Mouse (Mus musculus) liver, adult (tissue): ENCODE measurements around the gene Ccdc87.

Experiments used
- GATA4 ChIP-seq: IDR thresholded peaks from 2 replicates; pipeline ENCODE4 v1.6.1; 2014; ENCODE audit warnings: mild to moderate bottlenecking, low read length; ENCODE audit not compliant: insufficient replicate concordance

Ccdc87 gene

DNA sequence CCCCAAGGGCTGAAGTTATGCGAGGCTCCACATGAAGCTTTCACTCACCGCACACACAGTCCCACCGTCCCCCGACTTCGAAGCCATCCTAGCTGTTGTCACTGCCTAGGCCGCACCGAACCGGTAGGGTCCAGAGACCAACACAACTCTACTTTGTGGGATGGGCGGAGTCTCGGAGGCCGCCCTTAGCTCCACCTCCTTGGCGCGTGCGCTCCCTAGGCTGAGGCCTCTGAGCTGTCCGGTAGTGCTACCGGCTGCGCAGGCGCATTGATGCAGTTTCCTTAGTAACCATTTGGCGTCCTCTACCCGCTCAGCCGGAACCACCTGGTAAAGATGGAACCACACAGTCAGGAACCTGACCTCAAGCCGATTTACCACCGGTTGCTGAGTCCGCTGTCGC, at the start of gene Ccdc87, which contains the start of gene Ccs:
Gene Ccdc87 (plus strand): TSS at position 218 of the 400 bp plus-strand sequence.
Gene Ccs (minus strand): TSS at position 184 of the 400 bp plus-strand sequence.
- no peak for TF ChIP-seq GATA4

DNA sequence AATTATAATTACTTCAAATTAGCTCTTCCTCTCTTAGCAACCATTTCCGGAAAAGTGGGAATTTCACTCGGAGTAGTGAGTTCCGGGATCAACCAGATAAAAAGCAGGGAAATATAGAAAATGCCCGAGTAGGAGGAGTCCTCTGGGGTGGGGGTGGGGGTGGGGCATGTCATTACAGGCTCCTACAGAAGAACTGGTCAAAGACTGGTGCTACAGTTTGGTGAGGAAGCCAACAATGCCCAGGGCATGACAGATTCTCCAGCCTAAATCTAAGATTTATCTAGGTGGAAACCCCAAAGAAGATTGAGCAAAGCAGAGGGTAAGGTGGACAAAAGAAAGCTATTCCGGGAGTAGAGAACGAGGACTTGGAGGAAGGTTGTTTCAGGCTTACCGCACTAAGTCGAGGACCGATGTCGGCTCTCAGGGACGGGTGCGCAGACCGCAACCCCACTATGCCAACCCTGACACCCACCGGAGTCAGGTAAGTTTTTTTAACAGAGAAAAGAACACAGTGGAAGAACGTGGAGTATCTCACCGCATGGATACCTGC, 45.8 kb upstream of the Ccdc87 start:
- no peak for TF ChIP-seq GATA4

GRCm38 (mm10) chr19:4793831-4794422, 45.2 kb upstream of the Ccdc87 start, which contains the start of gene Rbm4:
TSS of gene Rbm4 (minus strand) at chr19:4793901.
- TF ChIP-seq GATA4 = no peak

- no peak for TF ChIP-seq GATA4
Measured at GRCm38 (mm10) chr19:4795929-4796328, 43.2 kb upstream of the Ccdc87 start.

DNA sequence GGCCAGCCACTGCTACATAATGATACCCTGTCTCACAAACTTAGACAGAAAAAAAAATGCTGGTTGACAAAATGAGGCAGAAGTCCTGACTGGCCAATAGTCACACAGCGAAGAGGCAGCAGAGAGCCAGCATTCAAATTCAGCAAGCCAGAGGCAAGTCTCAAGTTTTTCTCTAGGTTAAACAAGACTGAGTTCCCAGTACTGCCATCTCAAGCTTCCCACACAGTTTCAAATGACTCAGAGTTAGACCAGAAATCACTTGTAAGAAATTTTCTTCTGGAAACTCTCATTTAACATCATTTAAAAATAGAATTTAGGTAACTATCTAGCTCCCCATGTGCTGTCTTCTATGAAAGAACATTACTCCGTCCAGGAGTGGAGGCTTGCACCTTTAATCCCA, 41.3 kb upstream of the Ccdc87 start:
- no peak for TF ChIP-seq GATA4

- TF ChIP-seq GATA4 = no peak
Measured at GRCm38 (mm10) chr19:4799083-4799482, 40.1 kb upstream of the Ccdc87 start.

DNA sequence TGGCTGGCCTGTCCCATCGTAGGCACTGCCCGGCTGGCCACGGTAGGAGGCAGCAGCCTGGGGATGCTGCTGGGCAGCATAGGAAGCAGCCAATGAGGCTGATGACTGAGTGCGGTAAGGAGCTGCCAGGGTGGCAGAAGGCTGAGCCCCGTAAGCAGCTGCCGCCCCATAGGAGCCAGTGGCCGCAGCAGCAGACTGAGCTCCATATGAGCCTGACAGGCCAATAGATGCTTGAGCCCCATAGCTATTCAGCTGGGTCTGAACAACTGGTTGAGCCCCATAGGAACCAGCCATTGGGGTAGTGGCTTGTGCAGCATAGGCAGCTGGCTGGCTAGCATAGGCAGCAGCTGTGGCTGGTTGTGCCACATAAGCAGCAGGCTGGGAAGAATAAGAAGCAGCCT, 36.5 kb upstream of the Ccdc87 start:
- TF ChIP-seq GATA4 = no peak

GRCm38 (mm10) chr19:4803283-4803682, 35.9 kb upstream of the Ccdc87 start:
- no peak for TF ChIP-seq GATA4

GRCm38 (mm10) chr19:4810309-4810708, 28.9 kb upstream of the Ccdc87 start:
- TF ChIP-seq GATA4 = no peak

DNA sequence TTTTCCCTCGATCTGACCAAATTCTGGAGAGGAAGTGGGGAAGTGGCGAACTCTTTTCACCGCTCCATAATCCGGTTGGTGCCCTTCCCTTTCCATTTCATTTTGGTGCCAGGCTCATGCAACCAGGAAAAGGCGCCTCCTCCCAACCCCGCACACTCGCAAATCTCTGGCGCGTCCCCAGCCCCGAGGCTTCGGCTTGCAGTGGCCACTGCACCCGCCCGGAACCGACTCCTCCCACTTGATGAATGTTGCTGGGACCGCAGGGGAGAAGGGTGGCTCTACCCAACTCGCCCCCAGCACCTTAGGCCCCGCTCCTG, 28.5 kb upstream of the Ccdc87 start:
- TF ChIP-seq GATA4 = no peak

- TF ChIP-seq GATA4 = no peak
Measured at GRCm38 (mm10) chr19:4811063-4811908, 27.9 kb upstream of the Ccdc87 start, which contains the start of the genes Gm21992 and Rbm14. TSS of gene Gm21992 (minus strand) at chr19:4811612. TSS of gene Rbm14 (minus strand) at chr19:4811634.

GRCm38 (mm10) chr19:4811909-4812242, 27.3 kb upstream of the Ccdc87 start:
- no peak for TF ChIP-seq GATA4

DNA sequence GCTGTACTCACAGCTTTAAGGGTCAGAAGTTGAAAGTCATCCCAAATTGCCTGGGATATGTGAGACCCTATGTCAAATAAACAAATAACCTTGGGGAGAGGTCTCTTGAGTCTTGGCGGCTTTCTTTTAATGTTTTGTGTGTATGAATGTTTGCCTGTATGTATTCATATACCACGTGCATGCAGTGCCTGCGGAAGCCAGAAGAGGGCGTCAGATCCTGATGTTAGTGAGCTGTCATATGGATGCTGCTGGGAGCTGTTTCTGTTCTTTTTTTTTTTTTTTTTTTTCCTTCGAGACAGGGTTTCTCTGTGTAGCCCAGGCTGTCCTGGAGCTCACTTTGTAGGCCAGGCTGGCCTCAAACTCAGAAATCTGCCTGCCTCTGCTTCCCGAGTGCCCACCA, 26.2 kb upstream of the Ccdc87 start:
- no peak for TF ChIP-seq GATA4

DNA sequence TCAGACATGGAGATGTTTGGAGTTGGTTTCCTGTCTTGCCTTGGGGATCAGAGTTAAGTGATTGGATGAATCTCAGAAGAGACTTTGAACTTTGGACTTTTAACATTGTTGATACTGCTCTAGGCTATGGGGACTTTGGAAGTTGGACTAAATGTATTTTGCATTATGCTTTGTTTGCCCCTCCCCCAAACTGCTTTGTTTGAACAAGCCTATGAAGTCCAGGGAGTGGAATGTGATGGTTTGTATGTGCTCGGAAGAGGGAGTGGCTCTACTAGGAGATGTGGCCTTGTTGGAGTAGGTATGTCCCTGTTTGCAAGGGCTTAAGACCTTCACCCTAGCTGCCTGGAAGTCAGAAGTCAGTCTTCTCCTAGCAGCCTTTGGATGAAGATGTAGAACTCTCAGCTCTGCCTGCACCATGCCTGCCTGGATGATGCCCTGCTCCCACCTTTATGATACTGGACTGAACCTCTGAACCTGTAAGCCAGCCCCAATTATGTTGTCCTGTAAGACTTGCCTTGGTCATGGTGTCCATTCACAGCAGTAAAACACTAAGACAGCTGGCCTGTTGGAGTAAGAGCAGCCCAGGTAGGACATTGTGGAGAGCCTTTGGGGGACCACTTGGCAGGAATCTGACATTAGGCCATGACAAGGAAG, 21.9 kb upstream of the Ccdc87 start:
- no peak for TF ChIP-seq GATA4

GRCm38 (mm10) chr19:4820678-4821303, 18.4 kb upstream of the Ccdc87 start:
- no peak for TF ChIP-seq GATA4
